Mouse (Mus musculus): ENCODE data around the gene Kcnk15. TPM values are rescaled to one million over a fixed set of nuclear protein-coding genes. Genes with fewer than 3 reads are reported as not detected.
A peak's percentile ranks its signal among the peaks of the same experiment; 100 is the strongest.

Gene Kcnk15
- polyA plus RNA-seq, 1 experiment = not detected

DNA sequence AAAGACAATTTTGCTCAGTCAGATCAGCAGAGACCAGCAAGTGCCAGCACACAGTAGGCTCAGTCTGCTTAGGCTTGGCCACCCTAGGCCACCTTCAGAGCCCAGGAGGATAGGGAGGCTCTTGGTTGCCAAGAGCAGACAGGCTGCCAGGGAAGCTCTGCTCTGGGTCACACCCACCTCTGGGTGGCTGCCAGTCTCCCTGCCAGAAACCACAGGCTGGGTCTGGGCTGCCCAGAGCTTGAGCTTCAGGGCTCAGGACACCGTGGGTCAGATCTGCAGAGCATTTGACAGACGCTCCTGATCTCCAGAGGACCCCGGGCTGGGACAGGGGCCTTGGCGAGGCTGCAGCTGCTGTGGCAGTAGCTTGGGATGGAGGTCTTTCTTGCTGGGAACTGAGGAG is 32.8 kb upstream of the Kcnk15 start, which contains the start of gene Ccn5:
Ccn5 (plus strand) TSS at position 255 of the 400 bp plus-strand sequence.
- TF ChIP-seq CTCF (IDR thresholded peaks at IDR 0.05; ENCODE audit: borderline replicate concordance, control insufficient read depth, extremely low read depth, insufficient read depth, low read length, poor library complexity) (no peak), POLR2A (IDR thresholded peaks at IDR 0.05; ENCODE audit: control insufficient read depth, extremely low read depth, insufficient read depth, low read length, poor library complexity) (no peak)
- no peaks in the 10 kb centered on the region for H3K36me3 ChIP-seq (ENCODE audit: control insufficient read depth, insufficient read depth, low read length)
- no peak within 1 kb of the TSS for H3K27ac ChIP-seq (ENCODE audit: control insufficient read depth, insufficient read depth, low read length)
- H3K27me3 ChIP-seq (ENCODE audit: control insufficient read depth, insufficient read depth, low read length) = no peaks in the 10 kb centered on the region
- H3K4me1 ChIP-seq (replicated peaks; ENCODE audit: control insufficient read depth, insufficient read depth, low read length) = no peaks in the 10 kb centered on the region
- 29% methylated on average over 4 of the region's 4 CpGs for WGBS
- no peak for DNase-seq
- H3K4me3 ChIP-seq (ENCODE audit: control insufficient read depth, insufficient read depth, low read length) = no peak within 1 kb of the TSS

DNA sequence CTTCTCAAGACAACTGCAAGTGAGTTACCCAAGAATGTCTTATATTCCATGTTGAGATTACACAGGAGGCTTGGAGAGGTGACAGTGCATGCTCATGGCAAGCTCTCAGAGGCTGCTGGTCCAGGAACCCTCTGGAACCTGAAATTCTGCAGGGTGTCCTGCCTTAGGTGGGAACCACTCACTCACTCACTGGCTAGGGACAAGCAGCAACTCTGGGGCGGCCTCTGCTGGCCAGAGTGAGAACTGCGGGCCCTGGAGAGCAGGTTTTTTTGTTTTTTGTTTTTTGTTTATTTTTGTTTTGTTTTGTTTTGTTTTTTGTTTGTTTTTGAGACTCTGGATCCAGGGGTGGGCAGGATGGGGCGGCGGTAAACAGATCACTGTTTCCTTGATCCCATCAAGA is 30.2 kb upstream of the Kcnk15 start:
- H3K27ac ChIP-seq (ENCODE audit: control insufficient read depth, insufficient read depth, low read length) = no peak overlapping the region
- no peak overlapping the region for H3K4me3 ChIP-seq (ENCODE audit: control insufficient read depth, insufficient read depth, low read length)
- no peaks in the 10 kb centered on the region for H3K4me1 ChIP-seq (replicated peaks; ENCODE audit: control insufficient read depth, insufficient read depth, low read length)
- no peaks in the 10 kb centered on the region for H3K36me3 ChIP-seq (ENCODE audit: control insufficient read depth, insufficient read depth, low read length)
- H3K27me3 ChIP-seq (ENCODE audit: control insufficient read depth, insufficient read depth, low read length) = no peaks in the 10 kb centered on the region
- WGBS = 7% methylated on average over 4 of the region's 4 CpGs
- no peak for TF ChIP-seq POLR2A (IDR thresholded peaks at IDR 0.05; ENCODE audit: control insufficient read depth, extremely low read depth, insufficient read depth, low read length, poor library complexity)
- peak; percentile 89 for TF ChIP-seq CTCF (IDR thresholded peaks at IDR 0.05; ENCODE audit: borderline replicate concordance, control insufficient read depth, extremely low read depth, insufficient read depth, low read length, poor library complexity)
- peak; percentile 51 for DNase-seq

DNA sequence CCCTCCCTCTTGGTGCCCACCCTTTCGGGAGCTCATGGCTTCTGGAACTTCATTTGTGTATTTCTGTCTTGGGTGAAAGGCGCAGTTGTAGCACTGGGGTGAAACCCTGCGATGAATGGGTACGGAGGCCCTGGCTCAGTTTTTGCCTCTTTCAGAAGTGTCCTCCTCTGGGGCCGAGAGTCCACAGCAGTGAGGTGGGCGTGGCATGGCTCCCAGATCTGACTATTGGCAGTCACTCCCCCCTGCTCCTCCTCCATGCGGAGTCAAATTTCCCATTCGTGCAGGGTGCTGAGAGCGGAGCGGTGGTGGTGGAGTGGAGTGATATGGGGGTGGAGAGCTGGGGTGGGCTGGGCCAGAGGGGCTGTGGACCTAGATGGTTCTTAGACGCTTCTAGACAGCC is 29.7 kb upstream of the Kcnk15 start:
- H3K4me1 ChIP-seq (replicated peaks; ENCODE audit: control insufficient read depth, insufficient read depth, low read length) = no peaks in the 10 kb centered on the region
- DNase-seq = no peak
- H3K4me3 ChIP-seq (ENCODE audit: control insufficient read depth, insufficient read depth, low read length) = no peak overlapping the region
- TF ChIP-seq CTCF (IDR thresholded peaks at IDR 0.05; ENCODE audit: borderline replicate concordance, control insufficient read depth, extremely low read depth, insufficient read depth, low read length, poor library complexity) (no peak), POLR2A (IDR thresholded peaks at IDR 0.05; ENCODE audit: control insufficient read depth, extremely low read depth, insufficient read depth, low read length, poor library complexity) (no peak)
- H3K27ac ChIP-seq (ENCODE audit: control insufficient read depth, insufficient read depth, low read length) = no peak overlapping the region
- 79% methylated on average over 11 of the region's 11 CpGs for WGBS
- H3K27me3 ChIP-seq (ENCODE audit: control insufficient read depth, insufficient read depth, low read length) = no peaks in the 10 kb centered on the region
- H3K36me3 ChIP-seq (ENCODE audit: control insufficient read depth, insufficient read depth, low read length) = no peaks in the 10 kb centered on the region

DNA sequence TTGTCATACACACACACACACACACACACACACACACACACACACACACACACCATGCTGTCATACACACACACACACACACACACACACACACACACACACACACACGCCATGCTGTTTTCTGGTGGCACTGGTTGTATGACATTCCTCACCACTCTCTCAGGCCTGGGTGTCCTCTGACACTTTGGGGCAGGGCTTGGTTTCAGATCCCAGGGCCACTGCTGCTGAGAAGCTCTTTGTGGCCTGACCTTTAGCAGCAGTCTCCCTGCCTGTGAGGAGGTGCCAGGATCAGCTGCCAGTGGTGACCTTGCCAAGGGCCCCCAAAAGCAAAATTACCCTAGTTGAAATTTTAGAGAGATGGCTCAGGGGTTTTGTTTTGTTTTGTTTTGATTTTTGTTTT is 27.6 kb upstream of the Kcnk15 start:
- no peak overlapping the region for H3K27ac ChIP-seq (ENCODE audit: control insufficient read depth, insufficient read depth, low read length)
- no peaks in the 10 kb centered on the region for H3K36me3 ChIP-seq (ENCODE audit: control insufficient read depth, insufficient read depth, low read length)
- no peaks in the 10 kb centered on the region for H3K4me1 ChIP-seq (replicated peaks; ENCODE audit: control insufficient read depth, insufficient read depth, low read length)
- no peaks in the 10 kb centered on the region for H3K27me3 ChIP-seq (ENCODE audit: control insufficient read depth, insufficient read depth, low read length)
- WGBS = 95% methylated on average over 1 of the region's 1 CpGs
- TF ChIP-seq POLR2A (IDR thresholded peaks at IDR 0.05; ENCODE audit: control insufficient read depth, extremely low read depth, insufficient read depth, low read length, poor library complexity) = no peak
- TF ChIP-seq CTCF (IDR thresholded peaks at IDR 0.05; ENCODE audit: borderline replicate concordance, control insufficient read depth, extremely low read depth, insufficient read depth, low read length, poor library complexity) = no peak
- DNase-seq = no peak
- no peak overlapping the region for H3K4me3 ChIP-seq (ENCODE audit: control insufficient read depth, insufficient read depth, low read length)

DNA sequence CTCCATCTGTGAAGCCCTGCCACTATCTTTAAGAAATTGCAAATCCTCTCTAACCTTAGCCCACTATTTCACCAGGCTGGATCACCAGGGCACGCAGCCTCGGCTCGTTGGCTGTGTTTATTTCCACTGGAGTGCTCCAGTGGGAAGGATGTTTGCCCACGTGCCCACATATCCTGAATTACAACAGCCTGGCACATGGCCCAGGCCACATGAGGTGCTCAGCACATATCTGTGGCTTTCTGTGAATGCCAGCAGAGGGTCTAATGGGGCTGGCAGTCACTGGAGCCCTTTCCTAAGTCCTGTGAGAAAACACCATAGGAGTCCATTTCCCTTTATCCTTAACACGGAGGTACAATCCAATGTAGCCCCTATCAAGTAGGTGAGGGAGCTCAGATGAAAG is 27.0 kb upstream of the Kcnk15 start:
- Histone ChIP-seq H3K27me3 (ENCODE audit: control insufficient read depth, insufficient read depth, low read length) (no peaks in the 10 kb centered on the region), H3K27ac (ENCODE audit: control insufficient read depth, insufficient read depth, low read length) (no peak overlapping the region)
- DNase-seq = no peak

DNA sequence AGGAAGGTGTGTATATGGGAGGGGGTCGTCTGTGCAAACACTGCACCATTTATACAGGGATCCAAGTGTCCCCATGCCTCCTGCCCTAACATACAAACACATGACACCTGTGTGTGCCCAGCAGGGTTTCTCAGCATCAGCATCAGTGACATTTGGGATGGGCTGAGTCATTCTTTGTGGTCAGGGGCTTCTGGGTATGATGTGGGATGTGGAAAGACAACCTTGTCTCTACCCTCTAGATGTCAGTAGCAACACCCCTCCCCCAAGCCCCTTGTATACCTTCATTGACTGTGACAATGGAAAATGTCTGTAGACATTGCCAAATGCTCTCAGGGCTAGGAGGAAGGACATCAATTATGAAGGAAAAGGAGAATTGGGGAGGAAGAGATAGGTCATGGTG is 22.3 kb upstream of the Kcnk15 start:
- 74% methylated on average over 1 of the region's 1 CpGs for WGBS
- H3K36me3 ChIP-seq (ENCODE audit: control insufficient read depth, insufficient read depth, low read length) = no peaks in the 10 kb centered on the region
- TF ChIP-seq POLR2A (IDR thresholded peaks at IDR 0.05; ENCODE audit: control insufficient read depth, extremely low read depth, insufficient read depth, low read length, poor library complexity) (no peak), CTCF (IDR thresholded peaks at IDR 0.05; ENCODE audit: borderline replicate concordance, control insufficient read depth, extremely low read depth, insufficient read depth, low read length, poor library complexity) (no peak)
- no peak overlapping the region for H3K27ac ChIP-seq (ENCODE audit: control insufficient read depth, insufficient read depth, low read length)
- DNase-seq = no peak
- no peak overlapping the region for H3K4me3 ChIP-seq (ENCODE audit: control insufficient read depth, insufficient read depth, low read length)
- H3K4me1 ChIP-seq (replicated peaks; ENCODE audit: control insufficient read depth, insufficient read depth, low read length) = no peaks in the 10 kb centered on the region
- no peaks in the 10 kb centered on the region for H3K27me3 ChIP-seq (ENCODE audit: control insufficient read depth, insufficient read depth, low read length)

More for the DNA sequence above, 27.0 kb upstream of the Kcnk15 start:
- Histone ChIP-seq H3K36me3 (ENCODE audit: control insufficient read depth, insufficient read depth, low read length) (no peaks in the 10 kb centered on the region), H3K4me3 (ENCODE audit: control insufficient read depth, insufficient read depth, low read length) (no peak overlapping the region), H3K4me1 (replicated peaks; ENCODE audit: control insufficient read depth, insufficient read depth, low read length) (no peaks in the 10 kb centered on the region)
- WGBS = 58% methylated on average over 5 of the region's 5 CpGs
- TF ChIP-seq CTCF (IDR thresholded peaks at IDR 0.05; ENCODE audit: borderline replicate concordance, control insufficient read depth, extremely low read depth, insufficient read depth, low read length, poor library complexity) = no peak
- TF ChIP-seq POLR2A (IDR thresholded peaks at IDR 0.05; ENCODE audit: control insufficient read depth, extremely low read depth, insufficient read depth, low read length, poor library complexity) = no peak

DNA sequence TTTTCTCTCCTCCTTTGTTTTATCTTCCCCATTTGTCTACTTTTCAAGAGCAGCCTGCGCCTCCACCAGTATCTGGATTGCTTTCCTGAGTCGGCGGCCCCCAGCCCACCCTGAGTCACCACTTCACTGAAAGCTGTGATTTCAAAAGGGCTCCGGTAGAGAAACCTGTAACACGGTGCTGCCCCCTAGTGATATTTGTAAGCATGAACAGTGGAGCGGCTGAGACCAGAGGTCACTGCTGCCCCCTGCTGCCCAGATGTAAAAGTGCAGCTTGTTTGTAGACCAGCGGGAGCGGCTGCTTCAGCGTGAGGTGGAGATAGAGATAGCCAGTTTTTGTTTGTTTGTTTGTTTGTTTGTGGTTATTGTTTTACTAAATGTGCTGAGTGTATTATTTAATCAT is 15.4 kb upstream of the Kcnk15 start:
- TF ChIP-seq CTCF (IDR thresholded peaks at IDR 0.05; ENCODE audit: borderline replicate concordance, control insufficient read depth, extremely low read depth, insufficient read depth, low read length, poor library complexity) = peak; percentile 98
- no peak for TF ChIP-seq POLR2A (IDR thresholded peaks at IDR 0.05; ENCODE audit: control insufficient read depth, extremely low read depth, insufficient read depth, low read length, poor library complexity)
- DNase-seq = peak; percentile 83
- 24% methylated on average over 9 of the region's 9 CpGs for WGBS

More for the DNA sequence above, 15.4 kb upstream of the Kcnk15 start:
- H3K4me1 ChIP-seq (replicated peaks; ENCODE audit: control insufficient read depth, insufficient read depth, low read length) = no peaks in the 10 kb centered on the region
- H3K4me3 ChIP-seq (ENCODE audit: control insufficient read depth, insufficient read depth, low read length) = no peak overlapping the region
- no peaks in the 10 kb centered on the region for H3K27me3 ChIP-seq (ENCODE audit: control insufficient read depth, insufficient read depth, low read length)
- no peak overlapping the region for H3K27ac ChIP-seq (ENCODE audit: control insufficient read depth, insufficient read depth, low read length)
- no peaks in the 10 kb centered on the region for H3K36me3 ChIP-seq (ENCODE audit: control insufficient read depth, insufficient read depth, low read length)

Measured in thymus, adult 2 months (tissue).